Mouse (Mus musculus): ENCODE measurements at regions not wholly inside any gene's neighbourhood (a gene's known extent, or its start where the extent isn't known, plus 50 kb on each side); places are given as distances from the start of the nearest gene placed in this dataset.
A peak's percentile ranks its signal among the peaks of the same experiment; 100 is the strongest.

- no peak for DNase-seq
Observed at GRCm38 (mm10) chr10:29921658-29922057, 278.7 kb downstream of the Cenpw start.

GRCm38 (mm10) chr10:29897780-29898363 lies 302.5 kb downstream of the Cenpw start:
- DNase-seq: peak; percentile 3

GRCm38 (mm10) chr10:29864566-29864965 lies 328.9 kb upstream of the Rspo3 start:
- no peak for DNase-seq

- no peak for DNase-seq
Observed at GRCm38 (mm10) chr10:29855749-29856313, 320.2 kb upstream of the Rspo3 start.

- no peak for DNase-seq
Observed at GRCm38 (mm10) chr10:29852516-29852915, 316.8 kb upstream of the Rspo3 start.

GRCm38 (mm10) chr10:29824939-29825658 lies 289.4 kb upstream of the Rspo3 start:
- no peak for DNase-seq

GRCm38 (mm10) chr10:29824413-29824812 lies 288.7 kb upstream of the Rspo3 start:
- DNase-seq: no peak

- DNase-seq: no peak
Observed at GRCm38 (mm10) chr10:29823177-29823576, 287.5 kb upstream of the Rspo3 start.

GRCm38 (mm10) chr10:29803915-29804545 lies 268.4 kb upstream of the Rspo3 start:
- peak; percentile 47 for DNase-seq

GRCm38 (mm10) chr10:29802637-29803036 lies 267.0 kb upstream of the Rspo3 start:
- DNase-seq: no peak

GRCm38 (mm10) chr10:29794663-29795062 lies 259.0 kb upstream of the Rspo3 start:
- no peak for DNase-seq

- DNase-seq: no peak
Observed at GRCm38 (mm10) chr10:29786220-29786810, 250.6 kb upstream of the Rspo3 start.

- no peak for DNase-seq
Observed at GRCm38 (mm10) chr10:29736677-29737076, 201.0 kb upstream of the Rspo3 start.

GRCm38 (mm10) chr10:29725319-29725718 lies 189.7 kb upstream of the Rspo3 start:
- no peak for DNase-seq

GRCm38 (mm10) chr10:29710967-29711366 lies 175.3 kb upstream of the Rspo3 start:
- DNase-seq: no peak

GRCm38 (mm10) chr10:29708653-29709052 lies 173.0 kb upstream of the Rspo3 start:
- no peak for DNase-seq

- DNase-seq: no peak
Observed at GRCm38 (mm10) chr10:29693009-29693935, 157.6 kb upstream of the Rspo3 start.

- no peak for DNase-seq
Observed at GRCm38 (mm10) chr10:29689529-29689928, 153.9 kb upstream of the Rspo3 start.

GRCm38 (mm10) chr10:29686982-29687381 lies 151.3 kb upstream of the Rspo3 start:
- no peak for DNase-seq

GRCm38 (mm10) chr10:29674377-29674776 lies 138.7 kb upstream of the Rspo3 start:
- no peak for DNase-seq

GRCm38 (mm10) chr10:29661752-29662151 lies 126.1 kb upstream of the Rspo3 start:
- DNase-seq: no peak

GRCm38 (mm10) chr10:29640249-29640648 lies 104.6 kb upstream of the Rspo3 start:
- DNase-seq: no peak
